Mouse (Mus musculus) adipocyte (in vitro differentiated cells): Measurements from ENCODE around the gene Nr2c2.

Source experiments
- DNase-seq: peaks from one replicate; pipeline ENCODE4 v3.0.0-alpha.2; 2016; ENCODE audit warnings: low spot score

The Nr2c2 gene

GRCm38 (mm10) chr6:92126861-92127468, 35.8 kb downstream of the Nr2c2 start:
- DNase-seq = no peak

- no peak for DNase-seq
Observed at GRCm38 (mm10) chr6:92131456-92131855, 40.3 kb downstream of the Nr2c2 start.

- DNase-seq = no peak
Observed at GRCm38 (mm10) chr6:92132021-92132911, 41.1 kb downstream of the Nr2c2 start.

- DNase-seq = no peak
Observed at GRCm38 (mm10) chr6:92133617-92134016, 42.4 kb downstream of the Nr2c2 start.

GRCm38 (mm10) chr6:92136356-92136755, 45.2 kb downstream of the Nr2c2 start:
- DNase-seq = no peak

GRCm38 (mm10) chr6:92145881-92146280, 54.7 kb downstream of the Nr2c2 start:
- no peak for DNase-seq

- no peak for DNase-seq
Observed at GRCm38 (mm10) chr6:92153774-92154173, 62.6 kb downstream of the Nr2c2 start.

GRCm38 (mm10) chr6:92158801-92159200, 67.6 kb downstream of the Nr2c2 start:
- DNase-seq = no peak

GRCm38 (mm10) chr6:92162724-92163123, 71.5 kb downstream of the Nr2c2 start:
- no peak for DNase-seq

- DNase-seq = no peak
Observed at GRCm38 (mm10) chr6:92176450-92176849, 85.3 kb downstream of the Nr2c2 start.

GRCm38 (mm10) chr6:92183621-92184131, 92.5 kb downstream of the Nr2c2 start, which contains the start of gene Mrps25:
Gene Mrps25, minus strand, starts transcription at chr6:92184033.
- peak; percentile 76 for DNase-seq

- DNase-seq = peak; percentile 43
Observed at GRCm38 (mm10) chr6:92184178-92184577, 93.0 kb downstream of the Nr2c2 start.

GRCm38 (mm10) chr6:92199414-92199813, 108.2 kb downstream of the Nr2c2 start:
- no peak for DNase-seq

GRCm38 (mm10) chr6:92214055-92214772, 123.0 kb downstream of the Nr2c2 start:
- DNase-seq = peak; percentile 27

- peak; percentile 93 for DNase-seq
Observed at GRCm38 (mm10) chr6:92214773-92215449, 123.7 kb downstream of the Nr2c2 start, which contains the start of gene Rbsn. Gene Rbsn, minus strand, starts transcription at chr6:92214925.

- peak; percentile 78 for DNase-seq
Observed at GRCm38 (mm10) chr6:92219445-92219844, 128.3 kb downstream of the Nr2c2 start.

GRCm38 (mm10) chr6:92221604-92222003, 130.4 kb downstream of the Nr2c2 start:
- no peak for DNase-seq

- DNase-seq = no peak
Observed at GRCm38 (mm10) chr6:92222021-92222420, 130.8 kb downstream of the Nr2c2 start.
